Mouse (Mus musculus): ENCODE data around the gene Ankrd10. TPM values are rescaled to one million over a fixed set of nuclear protein-coding genes. Genes with fewer than 3 reads are reported as not detected.
A peak's percentile ranks its signal among the peaks of the same experiment; 100 is the strongest.
"Not testable (repeated sequence)": the region's sequence is repeated elsewhere in the genome, so short reads cannot be mapped to it uniquely, and the experiment has no call there.

Ankrd10 gene
- 105 and 115 TPM in 2 replicates for polyA plus RNA-seq (2015; fragmentation: Nextera tagmentation; extraction: Ambion mirVana)

DNA sequence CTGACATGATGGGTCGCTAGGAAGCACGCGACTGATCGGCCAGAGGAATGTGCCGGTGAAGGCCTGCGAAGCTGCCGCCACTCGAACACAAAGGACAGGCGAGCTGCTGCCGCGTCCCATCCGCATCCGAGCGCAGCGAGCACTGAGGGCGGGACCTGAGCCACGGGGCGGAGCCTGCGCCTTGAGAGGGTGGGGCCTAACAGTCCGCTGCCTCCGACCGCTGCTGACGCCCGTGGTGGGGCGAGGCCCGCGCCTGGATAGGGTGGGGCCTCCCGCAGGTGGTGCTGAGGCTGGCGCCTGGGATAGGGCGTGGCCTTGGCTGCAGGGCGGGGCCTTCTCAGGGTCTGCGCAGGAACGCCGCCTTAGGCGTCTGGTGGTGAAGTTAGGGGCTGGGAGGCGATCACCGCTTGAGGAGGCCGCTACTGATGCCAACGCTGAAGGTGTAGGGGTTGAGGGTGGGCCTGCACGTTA, at the start of gene Ankrd10:
Gene Ankrd10 (minus strand): TSS at position 147 of the 471 bp plus-strand sequence.
- H3K9ac ChIP-seq = peak within 1 kb of the TSS; percentile 96
- WGBS = under 1% methylated on average over 40 of the region's 40 CpGs
- H3K36me3 ChIP-seq = peaks cover 17% of the 10 kb centered on the region
- H3K9me3 ChIP-seq = no peaks in the 10 kb centered on the region
- ATAC-seq (ENCODE audit: low FRiP score, low read depth) = peak; percentile 90
- H3K27me3 ChIP-seq = no peaks in the 10 kb centered on the region
- H3K4me3 ChIP-seq = peak within 1 kb of the TSS; percentile 96
- H3K4me1 ChIP-seq = peaks cover 41% of the 10 kb centered on the region
- peak within 1 kb of the TSS; percentile 90 for H3K4me2 ChIP-seq (replicated peaks)
- H3K27ac ChIP-seq = peak within 1 kb of the TSS; percentile 99

DNA sequence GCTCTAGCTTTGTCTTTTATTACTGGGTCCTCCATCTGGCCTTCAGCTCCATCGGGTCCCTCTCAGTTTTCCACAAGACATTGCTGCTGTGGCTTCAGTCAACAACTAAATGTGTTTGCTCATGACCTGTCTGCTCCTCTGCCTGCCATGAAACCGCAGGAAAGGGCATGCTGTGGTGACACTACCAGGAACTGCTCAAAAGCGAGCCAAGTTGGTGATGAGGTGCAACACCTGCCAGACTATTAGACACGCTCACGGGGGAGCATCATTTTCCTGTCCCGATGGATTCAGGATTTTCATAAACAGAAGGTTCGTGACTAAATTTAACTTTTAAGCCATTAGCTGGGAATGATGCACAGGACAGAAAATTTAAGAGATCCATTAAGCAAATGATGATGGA, 49.0 kb upstream of the Ankrd10 start:
- no peaks in the 10 kb centered on the region for H3K36me3 ChIP-seq
- 80% methylated on average over 7 of the region's 7 CpGs for WGBS
- peaks cover 10% of the 10 kb centered on the region for H3K9me3 ChIP-seq
- H3K4me1 ChIP-seq = 0 out of 2 replicates have a peak, but pooled peaks cover under 1% of the 10 kb centered on the region
- no peak overlapping the region for H3K4me2 ChIP-seq (replicated peaks)
- no peak for ATAC-seq (ENCODE audit: low FRiP score, low read depth)
- H3K27ac ChIP-seq = no peak overlapping the region
- H3K4me3 ChIP-seq = no peak overlapping the region
- no peak overlapping the region for H3K9ac ChIP-seq
- H3K27me3 ChIP-seq = no peaks in the 10 kb centered on the region

DNA sequence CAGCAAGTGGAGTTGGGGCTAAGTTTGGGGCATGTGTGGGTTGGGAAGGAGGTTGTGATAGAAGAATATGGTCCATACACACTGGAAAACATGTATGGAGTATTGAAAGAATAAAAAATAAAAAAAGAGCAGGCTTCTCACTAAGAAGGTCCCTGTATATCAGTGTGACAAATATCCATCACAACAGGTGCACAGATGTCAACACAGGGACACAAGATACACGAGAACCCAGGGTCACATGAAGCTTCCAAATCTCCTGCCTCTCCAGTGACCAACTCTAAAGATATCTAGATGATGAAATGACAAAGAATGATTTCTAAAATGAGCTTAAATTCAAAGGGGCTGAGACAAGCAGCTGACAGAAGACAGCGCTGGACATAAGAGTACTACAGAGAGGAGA, 32.8 kb upstream of the Ankrd10 start:
- WGBS = 69% methylated on average over 2 of the region's 2 CpGs
- no peak overlapping the region for H3K4me3 ChIP-seq
- H3K27ac ChIP-seq = no peak overlapping the region
- H3K4me2 ChIP-seq (replicated peaks) = no peak overlapping the region
- no peaks in the 10 kb centered on the region for H3K27me3 ChIP-seq
- H3K36me3 ChIP-seq = no peaks in the 10 kb centered on the region
- no peaks in the 10 kb centered on the region for H3K9me3 ChIP-seq
- no peak for ATAC-seq (ENCODE audit: low FRiP score, low read depth)
- no peak overlapping the region for H3K9ac ChIP-seq
- H3K4me1 ChIP-seq = no peaks in the 10 kb centered on the region

DNA sequence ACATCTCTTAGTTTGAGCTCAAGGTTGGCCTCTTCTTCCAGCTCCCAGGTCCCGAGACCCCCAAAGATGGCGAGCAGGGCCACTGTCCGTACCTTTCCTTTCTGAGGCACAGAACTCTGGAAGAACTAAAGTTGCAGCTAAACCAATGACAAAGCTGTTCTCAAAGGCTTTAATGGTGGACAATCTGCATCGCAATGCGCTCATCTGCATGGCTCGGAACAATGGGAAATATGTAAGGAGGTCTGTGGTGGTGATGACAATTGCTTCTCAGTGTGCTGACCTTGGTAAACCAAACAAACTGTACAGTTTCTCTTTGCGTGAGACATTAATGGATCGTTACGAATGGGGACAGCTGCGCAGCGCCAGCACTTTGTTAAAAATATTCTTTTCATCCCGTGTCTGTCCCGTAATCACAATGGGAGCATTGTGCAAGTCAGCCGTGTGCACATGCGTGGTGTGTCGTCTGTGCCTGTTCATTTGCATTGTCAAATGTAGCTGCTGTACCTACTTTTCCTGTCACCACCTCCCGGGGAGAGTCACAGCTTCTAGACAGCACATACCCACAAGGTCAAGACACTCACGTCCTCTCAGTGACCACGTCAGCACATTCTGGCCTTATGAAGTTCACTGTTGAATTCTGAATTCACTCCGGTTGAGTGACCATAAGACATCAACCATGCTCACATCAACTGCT, 30.6 kb upstream of the Ankrd10 start:
- not testable (repeated sequence) for H3K4me3 ChIP-seq; H3K9me3 ChIP-seq; H3K27me3 ChIP-seq; H3K4me2 ChIP-seq (replicated peaks); H3K9ac ChIP-seq; H3K4me1 ChIP-seq; H3K27ac ChIP-seq; ATAC-seq (ENCODE audit: low FRiP score, low read depth); H3K36me3 ChIP-seq
- 88% methylated on average over 20 of the region's 20 CpGs for WGBS

DNA sequence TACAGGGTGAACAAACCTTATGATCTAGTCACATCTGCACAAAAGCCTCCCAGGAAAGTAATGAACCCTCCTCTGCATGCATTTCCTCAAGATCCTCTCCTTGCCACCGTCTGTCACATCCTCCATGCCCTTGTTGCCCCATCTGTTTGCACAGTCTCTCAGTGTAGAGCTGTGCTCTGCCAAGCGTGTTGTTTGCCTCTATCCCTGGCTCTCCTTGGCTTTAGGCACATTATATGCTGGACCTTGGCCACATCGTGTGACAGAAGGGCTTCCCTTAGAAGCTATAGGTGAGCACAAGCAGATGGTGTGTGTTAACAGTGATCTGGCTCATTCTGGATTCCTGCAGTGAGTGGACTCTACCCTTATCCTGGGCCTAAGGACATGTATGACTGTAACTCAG, 26.4 kb upstream of the Ankrd10 start:
- WGBS = 84% methylated on average over 3 of the region's 3 CpGs
- Histone ChIP-seq H3K9me3 (no peaks in the 10 kb centered on the region), H3K27ac (no peak overlapping the region), H3K4me2 (replicated peaks) (no peak overlapping the region), H3K4me3 (no peak overlapping the region), H3K27me3 (no peaks in the 10 kb centered on the region), H3K4me1 (no peaks in the 10 kb centered on the region), H3K9ac (no peak overlapping the region), H3K36me3 (no peaks in the 10 kb centered on the region)
- no peak for ATAC-seq (ENCODE audit: low FRiP score, low read depth)

DNA sequence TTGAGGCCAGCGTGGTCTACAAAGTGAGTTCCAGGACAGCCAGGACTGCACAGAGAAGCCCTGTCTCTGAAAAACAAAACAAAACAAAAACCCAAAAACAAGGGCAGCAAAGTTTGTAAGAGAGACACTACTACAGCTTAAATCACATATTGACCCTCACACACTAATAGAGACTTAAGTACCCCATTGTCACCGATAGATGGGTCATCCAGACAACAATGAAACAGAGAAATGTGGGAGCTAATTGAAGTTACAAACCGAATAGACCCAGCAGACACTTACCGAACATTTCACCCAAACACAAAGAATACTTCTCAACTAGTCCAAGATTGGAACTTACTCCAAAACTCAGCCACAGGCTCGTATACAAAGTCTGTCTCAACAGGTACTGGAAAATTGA, 14.5 kb upstream of the Ankrd10 start:
- H3K4me2 ChIP-seq (replicated peaks) = no peak overlapping the region
- no peaks in the 10 kb centered on the region for H3K9me3 ChIP-seq
- peaks cover 16% of the 10 kb centered on the region for H3K4me1 ChIP-seq
- ATAC-seq (ENCODE audit: low FRiP score, low read depth) = no peak
- no peaks in the 10 kb centered on the region for H3K27me3 ChIP-seq
- no peak overlapping the region for H3K4me3 ChIP-seq
- WGBS = 92% methylated on average over 5 of the region's 5 CpGs
- no peak overlapping the region for H3K27ac ChIP-seq
- no peaks in the 10 kb centered on the region for H3K36me3 ChIP-seq
- no peak overlapping the region for H3K9ac ChIP-seq

DNA sequence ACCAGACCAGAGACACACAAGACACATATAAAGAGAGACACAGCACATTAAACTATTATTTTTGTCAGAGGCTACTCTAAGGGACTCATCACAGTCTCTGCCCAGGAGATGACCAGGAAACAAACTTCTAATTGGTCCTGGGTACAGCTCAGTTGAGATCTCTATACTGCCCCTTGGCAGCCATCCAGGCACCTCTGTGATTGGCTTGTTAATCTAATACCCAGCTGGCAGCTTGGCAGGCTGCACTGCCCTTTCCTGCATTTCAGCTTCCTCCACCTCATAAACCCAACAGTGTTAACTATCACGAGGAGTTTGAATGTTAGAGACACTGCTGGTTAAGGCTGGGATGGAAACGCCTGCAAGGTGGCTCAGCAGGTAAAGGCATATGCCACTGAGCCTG, 7.6 kb upstream of the Ankrd10 start:
- no peak overlapping the region for H3K9ac ChIP-seq
- no peaks in the 10 kb centered on the region for H3K27me3 ChIP-seq
- 35% methylated on average over 2 of the region's 2 CpGs for WGBS
- H3K4me2 ChIP-seq (replicated peaks) = no peak overlapping the region
- H3K27ac ChIP-seq = no peak overlapping the region
- 0 out of 2 replicates have a peak, but pooled peaks cover 8% of the 10 kb centered on the region for H3K36me3 ChIP-seq
- H3K4me1 ChIP-seq = peaks cover 25% of the 10 kb centered on the region
- ATAC-seq (ENCODE audit: low FRiP score, low read depth) = 0 out of 2 replicates have a peak, but pooled peaks have one; percentile 21
- no peak overlapping the region for H3K4me3 ChIP-seq
- peaks cover 4% of the 10 kb centered on the region; the same call in 1 of the 2 replicates for H3K9me3 ChIP-seq

DNA sequence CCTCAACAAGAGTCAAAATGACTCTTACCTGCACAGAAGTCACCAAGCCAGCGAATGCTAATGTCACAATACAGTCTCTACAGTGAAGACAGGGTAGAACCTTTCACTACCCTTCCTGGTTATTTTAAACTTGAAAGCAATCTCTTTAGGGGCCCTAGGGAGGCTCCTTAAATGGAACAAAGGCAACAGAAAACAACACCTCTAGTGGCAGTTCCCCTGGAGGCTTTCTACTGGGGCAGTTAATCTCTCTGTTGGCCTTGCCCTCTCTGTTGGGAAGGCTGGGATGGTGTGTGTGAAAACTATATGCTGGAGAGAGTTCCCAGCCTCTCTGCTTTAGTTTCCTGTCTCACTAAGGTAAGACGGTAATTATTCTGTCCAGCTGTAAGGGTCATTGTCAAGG, 5.0 kb upstream of the Ankrd10 start:
- Histone ChIP-seq H3K9ac (no peak overlapping the region), H3K4me1 (peaks cover 22% of the 10 kb centered on the region), H3K36me3 (0 out of 2 replicates have a peak, but pooled peaks cover 8% of the 10 kb centered on the region), H3K9me3 (peaks cover 4% of the 10 kb centered on the region; the same call in 1 of the 2 replicates), H3K4me2 (replicated peaks) (no peak overlapping the region), H3K27ac (no peak overlapping the region), H3K27me3 (no peaks in the 10 kb centered on the region), H3K4me3 (no peak overlapping the region)
- WGBS = 52% methylated on average over 2 of the region's 2 CpGs
- ATAC-seq (ENCODE audit: low FRiP score, low read depth) = no peak

DNA sequence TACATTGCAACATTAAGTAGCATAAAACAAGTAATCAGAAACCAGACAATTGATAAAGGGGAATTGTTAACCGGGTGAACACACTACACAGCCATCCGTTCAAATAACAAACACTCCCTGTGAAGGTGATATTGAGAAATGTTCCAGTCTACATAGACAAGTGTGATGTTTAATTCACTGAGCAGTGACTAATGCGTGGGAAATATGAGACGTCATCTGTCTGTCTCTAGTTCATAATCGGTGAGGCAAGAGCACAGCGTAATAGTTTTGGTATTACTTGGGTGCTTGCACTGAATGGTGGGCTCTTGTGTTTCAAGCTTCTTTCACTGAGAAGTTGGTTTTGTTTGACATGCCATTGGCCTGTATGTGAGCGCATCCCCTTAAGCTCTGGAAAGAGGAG, 2.0 kb upstream of the Ankrd10 start:
- H3K36me3 ChIP-seq = 0 out of 2 replicates have a peak, but pooled peaks cover 8% of the 10 kb centered on the region
- WGBS = 94% methylated on average over 7 of the region's 7 CpGs
- H3K27ac ChIP-seq = no peak overlapping the region

DNA sequence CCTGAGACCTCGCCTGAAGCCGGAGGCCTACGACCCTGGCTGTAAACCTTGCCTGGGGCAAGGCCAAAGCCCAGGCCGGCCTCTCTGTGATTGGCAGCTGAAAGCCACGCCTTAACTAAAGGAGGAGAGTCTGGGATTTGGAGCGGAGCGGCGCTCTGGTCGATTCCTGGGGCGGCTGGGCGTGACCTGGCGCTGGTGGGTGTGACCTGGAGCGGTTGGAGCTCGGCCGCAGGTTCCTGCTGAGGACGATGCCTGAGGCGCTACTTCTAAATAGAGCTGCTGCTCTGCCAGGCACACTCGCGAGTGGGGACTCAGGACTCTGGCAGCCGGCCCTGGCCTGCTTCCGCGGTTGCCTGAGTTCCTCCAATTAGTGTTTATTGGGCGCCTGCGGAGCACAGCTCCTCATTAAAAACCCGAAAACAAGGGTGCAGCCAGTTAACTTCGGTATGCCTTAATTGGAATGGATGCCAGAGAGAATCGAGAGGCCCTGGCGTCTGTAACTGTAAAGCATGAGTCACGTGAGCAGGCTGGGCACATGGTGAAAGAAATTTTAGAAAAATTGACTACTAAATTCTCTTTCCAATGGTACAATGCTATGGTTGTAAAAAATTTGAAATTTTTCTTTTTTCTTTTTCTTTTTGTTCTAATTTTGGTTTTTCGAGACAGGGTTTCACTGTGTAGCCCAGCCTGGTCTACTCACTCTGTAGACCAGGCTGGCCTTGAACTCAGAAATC, 934 bp upstream of the Ankrd10 start:
- Histone ChIP-seq H3K4me2 (replicated peaks) (peak overlapping the region; percentile 90), H3K9ac (peak overlapping the region; percentile 31; the same call in 1 of the 2 replicates), H3K27ac (peak overlapping the region; percentile 99), H3K9me3 (0 out of 2 replicates have a peak, but pooled peaks cover 4% of the 10 kb centered on the region), H3K4me3 (peak overlapping the region; percentile 96), H3K4me1 (peaks cover 34% of the 10 kb centered on the region), H3K27me3 (no peaks in the 10 kb centered on the region), H3K36me3 (peaks cover 13% of the 10 kb centered on the region)
- WGBS = 2% methylated on average over 30 of the region's 30 CpGs
- ATAC-seq (ENCODE audit: low FRiP score, low read depth) = peak; percentile 66

More for the DNA sequence above, 2.0 kb upstream of the Ankrd10 start:
- Histone ChIP-seq H3K4me1 (peaks cover 24% of the 10 kb centered on the region), H3K27me3 (no peaks in the 10 kb centered on the region), H3K9ac (no peak overlapping the region), H3K9me3 (peaks cover 4% of the 10 kb centered on the region; the same call in 1 of the 2 replicates), H3K4me2 (replicated peaks) (no peak overlapping the region), H3K4me3 (no peak overlapping the region)
- ATAC-seq (ENCODE audit: low FRiP score, low read depth) = no peak

DNA sequence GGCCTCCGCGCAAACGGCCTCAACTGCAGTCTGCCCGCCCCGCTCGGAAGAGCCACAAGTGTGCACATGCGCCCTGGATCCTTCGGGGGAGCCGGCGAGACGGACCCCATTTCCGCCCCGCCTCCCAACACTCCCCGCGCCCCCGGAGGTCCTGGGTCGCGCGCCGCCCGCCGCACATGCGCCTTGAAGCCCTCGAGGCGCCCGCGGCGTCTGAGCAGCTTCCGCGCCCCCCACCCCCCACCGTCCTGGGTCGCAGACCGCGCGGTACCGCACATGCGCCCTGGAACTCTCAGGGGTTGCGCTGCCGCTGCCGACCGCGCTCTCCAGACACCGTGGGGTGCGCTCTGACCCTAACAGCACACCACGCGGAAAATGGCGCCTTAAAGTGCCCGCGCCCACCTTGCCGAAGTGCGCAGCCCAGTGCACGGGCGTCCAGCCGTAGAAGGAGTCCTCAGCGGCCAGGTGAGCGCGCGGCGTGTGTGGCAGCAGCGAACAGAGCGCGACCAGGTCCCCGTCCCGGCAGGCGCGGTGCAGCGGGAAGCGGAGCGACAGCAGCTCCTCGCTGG, 462 bp downstream of the Ankrd10 start:
- peak; percentile 72 for ATAC-seq (ENCODE audit: low FRiP score, low read depth)
- peaks cover 45% of the 10 kb centered on the region for H3K4me1 ChIP-seq

More for the DNA sequence above, 462 bp downstream of the Ankrd10 start:
- Histone ChIP-seq H3K36me3 (peaks cover 19% of the 10 kb centered on the region), H3K4me3 (peak overlapping the region; percentile 96), H3K4me2 (replicated peaks) (peak overlapping the region; percentile 90), H3K9ac (peak overlapping the region; percentile 96), H3K9me3 (no peaks in the 10 kb centered on the region), H3K27ac (peak overlapping the region; percentile 99), H3K27me3 (no peaks in the 10 kb centered on the region)
- WGBS = under 1% methylated on average over 70 of the region's 70 CpGs
